Mouse (Mus musculus): ENCODE data around the gene Teddm2. TPM values are rescaled to one million over a fixed set of nuclear protein-coding genes. Genes with fewer than 3 reads are reported as not detected.
A peak's percentile ranks its signal among the peaks of the same experiment; 100 is the strongest.

Gene Teddm2
- total and polyA plus RNA-seq, 3 experiments: 0.18 to 0.75 (median 0.44) TPM

DNA sequence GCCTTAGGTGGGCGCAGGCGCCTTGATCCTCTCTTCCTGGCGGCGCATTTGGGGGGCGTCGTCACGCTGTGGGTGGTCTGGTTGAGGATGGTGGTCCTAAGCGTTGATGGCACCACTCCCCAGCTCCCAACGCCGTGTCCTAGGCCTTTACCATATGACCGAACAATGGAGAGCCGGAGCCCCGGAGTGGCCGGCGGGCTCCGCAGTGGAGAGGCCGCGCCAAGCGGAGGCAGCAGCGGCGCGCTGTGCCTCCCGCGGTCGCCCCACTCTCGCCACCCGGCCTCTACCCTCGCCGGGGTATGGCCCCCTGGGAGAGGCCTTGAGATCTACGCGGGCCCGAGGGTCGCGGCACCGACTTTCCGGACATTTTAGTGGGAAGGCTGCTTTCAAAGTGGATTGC, 353 bp upstream of the Teddm2 start:
- Histone ChIP-seq H3K27me3 (ENCODE audit: insufficient read depth, low read length) (peaks cover 4% of the 10 kb centered on the region; the same call in 1 of the 2 replicates), H3K4me1 (ENCODE audit: insufficient read depth, low read depth, low read length) (peaks cover 35% of the 10 kb centered on the region), H3K4me3 (ENCODE audit: low read depth, low read length) (peak overlapping the region; percentile 96), H3K36me3 (replicated peaks) (peaks cover 35% of the 10 kb centered on the region), H3K9me3 (replicated peaks) (no peaks in the 10 kb centered on the region)
- ATAC-seq (ENCODE audit: extremely low read depth, insufficient number of reproducible peaks, low FRiP score, poor library complexity, severe bottlenecking) (no peak), DNase-seq (ENCODE audit: low spot score) (peak; percentile 9)
- TF ChIP-seq GATA2 (IDR thresholded peaks at IDR 0.05; ENCODE audit: borderline replicate concordance, low read depth, low read length): no peak
- no peak for TF ChIP-seq CTCF (IDR thresholded peaks at IDR 0.05; ENCODE audit: low read depth, low read length)

DNA sequence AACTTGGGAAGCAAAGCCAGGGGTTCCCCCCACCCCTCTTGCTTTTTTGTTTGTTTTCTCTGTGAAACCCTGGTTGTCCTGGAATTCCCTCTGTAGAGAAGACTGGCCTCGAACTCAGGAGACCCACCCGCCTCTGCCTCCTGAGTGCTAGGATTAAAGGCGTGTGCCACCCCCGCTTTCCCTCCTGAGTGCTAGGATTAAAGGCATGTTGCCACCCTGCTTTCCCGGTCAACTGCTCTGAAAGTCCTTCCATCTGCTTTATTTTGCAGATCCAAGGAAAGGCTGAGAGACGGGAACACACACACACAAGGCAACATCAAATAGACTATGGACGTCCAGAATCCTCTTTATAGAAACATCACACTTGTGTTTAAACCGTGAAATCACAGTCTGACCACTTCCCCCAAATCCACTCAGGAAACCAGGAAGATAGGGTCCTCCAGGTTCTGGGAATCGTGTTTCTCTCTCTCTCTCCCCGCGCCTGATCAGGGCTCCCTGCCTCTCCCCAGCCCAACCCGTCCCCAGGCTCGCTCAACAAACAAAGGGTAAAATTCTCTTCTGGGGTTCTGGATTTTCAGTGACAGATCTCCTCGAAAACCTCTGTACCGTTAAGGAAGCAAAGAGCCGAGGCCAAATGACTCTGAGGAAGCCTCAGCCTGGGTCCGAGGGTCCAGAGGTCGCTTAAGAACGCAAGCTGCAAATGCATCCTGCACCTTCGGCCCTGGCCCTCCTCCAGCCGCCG, 868 bp downstream of the Teddm2 start:
- Histone ChIP-seq H3K27me3 (ENCODE audit: insufficient read depth, low read length) (peaks cover 4% of the 10 kb centered on the region; the same call in 1 of the 2 replicates), H3K9me3 (replicated peaks) (no peaks in the 10 kb centered on the region), H3K4me1 (ENCODE audit: insufficient read depth, low read depth, low read length) (peaks cover 35% of the 10 kb centered on the region), H3K36me3 (replicated peaks) (peaks cover 23% of the 10 kb centered on the region), H3K4me3 (ENCODE audit: low read depth, low read length) (peak overlapping the region; percentile 96)
- ATAC-seq (ENCODE audit: extremely low read depth, insufficient number of reproducible peaks, low FRiP score, poor library complexity, severe bottlenecking) (no peak), DNase-seq (ENCODE audit: low spot score) (no peak)
- TF ChIP-seq GATA2 (IDR thresholded peaks at IDR 0.05; ENCODE audit: borderline replicate concordance, low read depth, low read length) (no peak), TAL1 (conservative IDR thresholded peaks at IDR 0.05; ENCODE audit: low read depth, low read length) (no peak), CTCF (IDR thresholded peaks at IDR 0.05; ENCODE audit: low read depth, low read length) (no peak), GATA1 (IDR thresholded peaks at IDR 0.05; ENCODE audit: borderline replicate concordance, low read length) (no peak), POLR2AphosphoS5 (IDR thresholded peaks at IDR 0.05; ENCODE audit: insufficient replicate concordance, low read depth, low read length) (no peak)

DNA sequence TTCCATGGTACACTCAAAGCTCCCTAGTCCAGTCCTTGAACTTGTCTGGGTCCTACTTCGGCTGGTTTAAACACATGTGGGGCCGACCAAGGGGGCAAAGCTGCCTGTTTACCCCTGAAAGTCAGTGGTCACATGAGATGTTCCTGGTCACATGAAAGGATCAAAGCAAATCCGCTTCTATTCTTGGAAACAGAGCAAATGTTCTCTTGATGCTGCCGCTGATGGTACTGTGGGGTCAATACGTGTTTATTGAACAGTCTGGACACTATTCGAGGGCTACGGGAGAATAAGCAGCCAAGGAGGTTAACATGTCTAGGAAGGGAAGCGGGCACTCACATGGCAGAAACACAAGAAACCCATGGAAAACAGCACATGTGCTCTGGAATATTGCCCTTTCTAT, 2.8 kb downstream of the Teddm2 start:
- peaks cover 29% of the 10 kb centered on the region for H3K4me1 ChIP-seq (ENCODE audit: insufficient read depth, low read depth, low read length)
- H3K36me3 ChIP-seq (replicated peaks): peaks cover 4% of the 10 kb centered on the region
- ATAC-seq (ENCODE audit: extremely low read depth, insufficient number of reproducible peaks, low FRiP score, poor library complexity, severe bottlenecking) (no peak), DNase-seq (ENCODE audit: low spot score) (no peak)
- TF ChIP-seq TAL1 (conservative IDR thresholded peaks at IDR 0.05; ENCODE audit: low read depth, low read length): no peak
- no peak for TF ChIP-seq CTCF (IDR thresholded peaks at IDR 0.05; ENCODE audit: low read depth, low read length)
- no peaks in the 10 kb centered on the region for H3K9me3 ChIP-seq (replicated peaks)
- peaks cover 13% of the 10 kb centered on the region; the same call in 1 of the 2 replicates for H3K27me3 ChIP-seq (ENCODE audit: insufficient read depth, low read length)
- H3K4me3 ChIP-seq (ENCODE audit: low read depth, low read length): no peak overlapping the region

DNA sequence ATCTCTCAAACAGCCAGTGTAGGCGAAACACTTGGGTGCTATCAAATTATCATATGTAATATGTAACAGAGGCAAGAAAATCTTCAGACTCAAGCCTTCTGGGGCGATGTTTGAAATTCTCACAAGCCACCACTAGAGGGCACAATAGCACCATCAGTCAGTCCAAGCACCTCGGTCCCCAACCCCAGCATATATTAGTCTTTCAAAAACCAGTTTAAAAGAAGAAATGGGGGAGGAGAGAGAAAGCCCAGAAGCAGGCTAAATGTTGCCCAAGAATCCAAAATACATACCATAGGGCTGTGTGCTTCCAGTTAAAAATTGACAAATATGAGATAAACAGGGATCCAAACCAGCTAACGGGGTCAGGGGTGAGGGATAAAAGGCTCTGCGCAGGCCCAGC, 5.0 kb downstream of the Teddm2 start:
- Histone ChIP-seq H3K9me3 (replicated peaks) (no peaks in the 10 kb centered on the region), H3K27me3 (ENCODE audit: insufficient read depth, low read length) (peaks cover 21% of the 10 kb centered on the region), H3K36me3 (replicated peaks) (no peaks in the 10 kb centered on the region), H3K4me3 (ENCODE audit: low read depth, low read length) (no peak overlapping the region), H3K4me1 (ENCODE audit: insufficient read depth, low read depth, low read length) (peaks cover 14% of the 10 kb centered on the region)
- TF ChIP-seq POLR2AphosphoS5 (IDR thresholded peaks at IDR 0.05; ENCODE audit: insufficient replicate concordance, low read depth, low read length) (no peak), CTCF (IDR thresholded peaks at IDR 0.05; ENCODE audit: low read depth, low read length) (peak; percentile 25; the same call in 1 of the 2 replicates)
- ATAC-seq (ENCODE audit: extremely low read depth, insufficient number of reproducible peaks, low FRiP score, poor library complexity, severe bottlenecking): no peak
- DNase-seq (ENCODE audit: low spot score): peak; percentile 44

DNA sequence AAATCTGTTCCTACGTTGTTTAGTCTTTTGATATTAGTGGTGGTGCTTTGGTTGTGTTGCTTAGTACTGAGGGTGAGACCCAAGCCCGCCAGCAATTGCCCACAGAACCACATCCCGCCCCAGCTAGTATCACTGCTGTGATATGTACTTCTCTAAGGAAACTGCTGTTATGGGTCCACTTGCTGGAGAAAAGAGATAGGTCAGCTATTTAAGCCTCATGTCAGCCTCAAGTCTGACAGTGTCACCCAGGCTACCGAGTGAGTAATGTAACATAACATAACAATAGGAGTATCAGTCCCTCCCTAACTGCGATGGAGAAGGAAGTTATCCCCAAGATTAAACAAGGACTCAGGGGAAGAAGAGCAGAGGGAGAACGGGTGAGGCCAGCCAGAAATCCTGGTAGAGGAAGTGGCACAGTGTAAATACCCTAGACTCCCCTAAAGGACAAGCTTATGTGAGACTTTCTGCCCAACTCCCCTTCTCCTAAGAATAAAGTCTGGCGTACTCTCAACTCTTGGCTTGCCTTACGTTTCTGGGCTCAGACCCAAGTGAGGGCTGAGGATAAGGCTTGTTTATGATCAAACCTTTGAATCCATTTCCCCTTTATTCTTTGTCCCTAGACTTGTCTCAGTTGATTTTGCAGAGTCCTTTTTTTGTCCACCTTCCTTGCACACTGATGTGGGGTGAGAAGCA, 5.7 kb downstream of the Teddm2 start:
- no peak overlapping the region for H3K4me3 ChIP-seq (ENCODE audit: low read depth, low read length)
- H3K27me3 ChIP-seq (ENCODE audit: insufficient read depth, low read length): peaks cover 21% of the 10 kb centered on the region
- ATAC-seq (ENCODE audit: extremely low read depth, insufficient number of reproducible peaks, low FRiP score, poor library complexity, severe bottlenecking): no peak
- no peak for DNase-seq (ENCODE audit: low spot score)
- TF ChIP-seq POLR2AphosphoS5 (IDR thresholded peaks at IDR 0.05; ENCODE audit: insufficient replicate concordance, low read depth, low read length) (no peak), GATA1 (IDR thresholded peaks at IDR 0.05; ENCODE audit: borderline replicate concordance, low read length) (no peak), GATA2 (IDR thresholded peaks at IDR 0.05; ENCODE audit: borderline replicate concordance, low read depth, low read length) (no peak), CTCF (IDR thresholded peaks at IDR 0.05; ENCODE audit: low read depth, low read length) (no peak), TAL1 (conservative IDR thresholded peaks at IDR 0.05; ENCODE audit: low read depth, low read length) (no peak)
- peaks cover 12% of the 10 kb centered on the region for H3K4me1 ChIP-seq (ENCODE audit: insufficient read depth, low read depth, low read length)
- no peaks in the 10 kb centered on the region for H3K36me3 ChIP-seq (replicated peaks)
- no peaks in the 10 kb centered on the region for H3K9me3 ChIP-seq (replicated peaks)

DNA sequence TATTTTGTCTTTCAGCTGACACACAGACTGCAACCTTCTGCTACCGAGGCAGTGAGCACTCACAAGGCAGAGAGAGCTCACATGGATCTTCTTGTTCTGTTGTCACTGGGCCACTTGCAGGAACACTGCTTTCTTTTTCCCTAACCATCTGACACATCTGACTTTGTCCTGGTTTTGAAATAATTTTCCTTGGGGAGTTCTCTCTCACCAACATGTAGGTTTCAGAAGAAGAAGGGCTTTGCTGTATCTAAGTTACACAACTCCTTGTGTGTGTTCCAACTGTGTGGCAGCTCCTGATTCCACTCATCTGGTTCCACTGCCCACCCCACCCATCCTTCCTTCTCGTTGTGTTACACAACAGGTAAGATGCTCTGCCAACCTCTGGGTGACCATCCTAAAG, 6.3 kb downstream of the Teddm2 start:
- Histone ChIP-seq H3K4me3 (ENCODE audit: low read depth, low read length) (no peak overlapping the region), H3K4me1 (ENCODE audit: insufficient read depth, low read depth, low read length) (peaks cover 6% of the 10 kb centered on the region), H3K27me3 (ENCODE audit: insufficient read depth, low read length) (peaks cover 21% of the 10 kb centered on the region), H3K36me3 (replicated peaks) (no peaks in the 10 kb centered on the region), H3K9me3 (replicated peaks) (no peaks in the 10 kb centered on the region)
- TF ChIP-seq TAL1 (conservative IDR thresholded peaks at IDR 0.05; ENCODE audit: low read depth, low read length): no peak
- TF ChIP-seq CTCF (IDR thresholded peaks at IDR 0.05; ENCODE audit: low read depth, low read length): no peak
- no peak for TF ChIP-seq GATA2 (IDR thresholded peaks at IDR 0.05; ENCODE audit: borderline replicate concordance, low read depth, low read length)
- no peak for TF ChIP-seq POLR2AphosphoS5 (IDR thresholded peaks at IDR 0.05; ENCODE audit: insufficient replicate concordance, low read depth, low read length)
- TF ChIP-seq GATA1 (IDR thresholded peaks at IDR 0.05; ENCODE audit: borderline replicate concordance, low read length): no peak
- ATAC-seq (ENCODE audit: extremely low read depth, insufficient number of reproducible peaks, low FRiP score, poor library complexity, severe bottlenecking) (no peak), DNase-seq (ENCODE audit: low spot score) (no peak)

All from G1E (cell line).